Mouse (Mus musculus) limb, embryonic 13.5 days (tissue): ENCODE measurements around the gene Ripply3. TPM values are rescaled to one million over a fixed set of nuclear protein-coding genes. Genes with fewer than 3 reads are reported as not detected.
A peak's percentile ranks its signal among the peaks of the same experiment; 100 is the strongest.

Experiments used
- ATAC-seq: fragments of 200-750 bp; cut with Nextera tagmentation; 2 replicates; pipeline ENCODE4 v1.8.0; 2017; ENCODE audit warnings: low read depth, moderate number of reproducible peaks, moderate TSS enrichment; ENCODE audit not compliant: low FRiP score
- H3K27ac ChIP-seq: fragments of 300-500 bp; sonication (generic); 2 replicates; pipeline ENCODE4 v1.5.1; 2015; ENCODE audit warnings: inconsistent platforms, mild to moderate bottlenecking, moderate library complexity
- H3K27me3 ChIP-seq: fragments of 300-500 bp; sonication (generic); 2 replicates; pipeline ENCODE4 v1.6.1; 2015; ENCODE audit warnings: mild to moderate bottlenecking, inconsistent platforms
- H3K36me3 ChIP-seq: fragments of 300-500 bp; sonication (generic); 2 replicates; pipeline ENCODE4 v1.6.1; 2015; ENCODE audit warnings: inconsistent platforms, mild to moderate bottlenecking, moderate library complexity
- H3K4me1 ChIP-seq: fragments of 300-500 bp; sonication (generic); 2 replicates; pipeline ENCODE4 v1.6.1; 2015; ENCODE audit warnings: inconsistent platforms
- H3K4me2 ChIP-seq: fragments of 300-500 bp; sonication (generic); replicated peaks from 2 replicates; pipeline ENCODE4 v1.6.1; 2015; ENCODE audit warnings: inconsistent platforms, mild to moderate bottlenecking, moderate library complexity
- H3K4me3 ChIP-seq: fragments of 300-500 bp; sonication (generic); 2 replicates; pipeline ENCODE4 v1.5.1; 2015; ENCODE audit warnings: moderate library complexity, mild to moderate bottlenecking, inconsistent platforms
- H3K9ac ChIP-seq: fragments of 300-500 bp; sonication (generic); 2 replicates; pipeline ENCODE4 v1.6.1; 2015; ENCODE audit warnings: mild to moderate bottlenecking, inconsistent platforms
- H3K9me3 ChIP-seq: fragments of 300-500 bp; sonication (generic); 2 replicates; pipeline ENCODE4 v1.6.1; 2016; ENCODE audit warnings: inconsistent platforms
- WGBS: fragments of 180-500 bp; shearing (Covaris S2); methylation state at CpG from one replicate; pipeline ENCODE4 v1.1.7; 2015; 5-methylcytosine and 5-hydroxymethylcytosine counted together
- polyA plus RNA-seq: library from polyadenylated mRNA; unstranded; fragments of >200 nt; fragmentation: Nextera tagmentation; extraction: Ambion mirVana; gene quantifications from 2 replicates; pipeline ENCODE4 v1.2.1, GENCODE M21; 2015

Ripply3 gene
- polyA plus RNA-seq, 1 experiment from 2014 or later = 3.1 TPM

DNA sequence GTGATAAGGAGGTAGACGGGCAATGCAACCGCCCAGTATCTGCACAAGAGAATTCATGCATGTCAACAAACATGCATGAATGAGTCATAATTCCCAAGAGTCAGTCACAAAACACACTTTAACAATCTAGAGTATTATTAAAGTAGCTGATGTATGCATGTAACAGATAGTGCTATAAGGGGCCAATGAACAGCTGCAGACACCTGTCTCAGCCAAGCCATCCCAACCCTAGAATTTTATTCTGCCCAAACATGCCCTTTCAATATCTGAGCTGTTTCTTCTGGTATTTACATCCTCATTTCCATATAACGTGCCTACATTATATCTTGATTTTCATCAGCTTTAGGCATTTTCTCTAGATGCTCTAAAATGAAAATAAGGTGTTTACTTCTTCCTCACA is 37.2 kb downstream of the Ripply3 start:
- Histone ChIP-seq H3K4me1 (peaks cover 12% of the 10 kb centered on the region), H3K9me3 (no peaks in the 10 kb centered on the region), H3K36me3 (peaks cover 5% of the 10 kb centered on the region), H3K27ac (no peak overlapping the region), H3K4me3 (no peak overlapping the region), H3K4me2 (no peak overlapping the region), H3K27me3 (no peaks in the 10 kb centered on the region), H3K9ac (no peak overlapping the region)
- ATAC-seq = no peak
- WGBS = 92% methylated on average over 3 of the region's 3 CpGs

GRCm38 (mm10) chr16:94369596-94370172 is 41.5 kb downstream of the Ripply3 start:
- no peak for ATAC-seq
- Histone ChIP-seq H3K27ac (peak overlapping the region; percentile 98), H3K36me3 (peaks cover 4% of the 10 kb centered on the region), H3K9ac (peak overlapping the region; percentile 93), H3K4me2 (peak overlapping the region; percentile 76), H3K9me3 (no peaks in the 10 kb centered on the region), H3K4me1 (peaks cover 25% of the 10 kb centered on the region), H3K4me3 (peak overlapping the region; percentile 88), H3K27me3 (no peaks in the 10 kb centered on the region)
- WGBS = 9% methylated on average over 6 of the region's 6 CpGs

- Histone ChIP-seq H3K27me3 (no peaks in the 10 kb centered on the region), H3K9me3 (no peaks in the 10 kb centered on the region), H3K4me1 (peaks cover 29% of the 10 kb centered on the region), H3K9ac (peak within 1 kb of the TSS; percentile 93), H3K4me3 (peak within 1 kb of the TSS; percentile 88), H3K27ac (peak within 1 kb of the TSS; percentile 98), H3K4me2 (peak within 1 kb of the TSS; percentile 76), H3K36me3 (no peaks in the 10 kb centered on the region)
- ATAC-seq = peak; percentile 85
- under 1% methylated on average over 75 of the region's 79 CpGs for WGBS
These were observed 42.1 kb downstream of the Ripply3 start, which contains the start of gene Ttc3 for GRCm38 (mm10) chr16:94370173-94370914. TSS of gene Ttc3 (plus strand) at chr16:94370618.

GRCm38 (mm10) chr16:94370915-94371300 is 42.7 kb downstream of the Ripply3 start:
- peak; percentile 70 for ATAC-seq
- peak overlapping the region; percentile 88 for H3K4me3 ChIP-seq

DNA sequence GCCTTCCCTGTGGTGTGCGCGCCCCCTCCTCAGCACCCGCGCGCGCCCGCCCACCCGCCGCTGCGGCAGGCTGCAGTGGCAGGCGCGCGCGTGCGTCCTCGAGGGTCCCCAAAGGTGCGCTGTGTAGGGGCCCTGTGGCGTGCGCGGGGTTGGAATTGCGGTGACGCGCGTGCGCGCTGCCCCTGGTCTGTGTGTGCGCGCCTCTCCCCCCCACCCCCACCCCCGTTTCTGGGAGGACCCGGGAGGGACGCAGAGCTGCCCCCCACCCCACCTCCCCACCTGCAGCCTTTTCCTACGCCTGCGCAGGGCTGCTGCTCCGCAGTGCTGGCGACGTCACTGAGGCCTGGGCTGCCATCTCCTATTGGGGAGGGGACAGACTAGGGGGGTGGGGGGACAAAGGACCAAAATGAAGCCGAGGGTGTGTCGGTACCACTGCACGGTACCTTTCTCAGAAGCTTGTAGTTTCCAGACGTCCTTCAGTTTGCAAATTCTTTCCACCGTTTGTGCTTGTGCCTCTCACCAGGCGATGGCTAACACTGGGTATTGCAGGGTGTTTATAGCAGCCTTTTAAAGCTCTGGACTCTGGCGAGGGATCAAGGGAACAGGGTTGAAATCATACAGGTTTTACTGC is 43.2 kb downstream of the Ripply3 start, which contains the start of gene Pigp:
Gene Pigp (minus strand): TSS at position 542 of the 631 bp plus-strand sequence.
- H3K9me3 ChIP-seq = no peaks in the 10 kb centered on the region
- H3K27me3 ChIP-seq = no peaks in the 10 kb centered on the region
- H3K36me3 ChIP-seq = no peaks in the 10 kb centered on the region
- H3K27ac ChIP-seq = peak within 1 kb of the TSS; percentile 98
- peak; percentile 87 for ATAC-seq
- peak within 1 kb of the TSS; percentile 76 for H3K4me2 ChIP-seq
- H3K4me1 ChIP-seq = peaks cover 29% of the 10 kb centered on the region
- H3K9ac ChIP-seq = peak within 1 kb of the TSS; percentile 93
- peak within 1 kb of the TSS; percentile 88 for H3K4me3 ChIP-seq
- under 1% methylated on average over 38 of the region's 43 CpGs for WGBS

More at GRCm38 (mm10) chr16:94370915-94371300, 42.7 kb downstream of the Ripply3 start:
- Histone ChIP-seq H3K36me3 (no peaks in the 10 kb centered on the region), H3K4me2 (peak overlapping the region; percentile 76), H3K9ac (peak overlapping the region; percentile 93), H3K9me3 (no peaks in the 10 kb centered on the region), H3K4me1 (peaks cover 29% of the 10 kb centered on the region), H3K27me3 (no peaks in the 10 kb centered on the region), H3K27ac (peak overlapping the region; percentile 98)
- WGBS = under 1% methylated on average over 42 of the region's 43 CpGs

- H3K4me2 ChIP-seq = no peak overlapping the region
- no peak for ATAC-seq
- H3K9me3 ChIP-seq = no peaks in the 10 kb centered on the region
- 76% methylated on average over 1 of the region's 1 CpGs for WGBS
- peaks cover 22% of the 10 kb centered on the region for H3K4me1 ChIP-seq
- H3K4me3 ChIP-seq = no peak overlapping the region
- no peak overlapping the region for H3K27ac ChIP-seq
- H3K36me3 ChIP-seq = no peaks in the 10 kb centered on the region
- H3K9ac ChIP-seq = no peak overlapping the region
- H3K27me3 ChIP-seq = no peaks in the 10 kb centered on the region
These were observed 51.2 kb downstream of the Ripply3 start for GRCm38 (mm10) chr16:94379386-94379785.

DNA sequence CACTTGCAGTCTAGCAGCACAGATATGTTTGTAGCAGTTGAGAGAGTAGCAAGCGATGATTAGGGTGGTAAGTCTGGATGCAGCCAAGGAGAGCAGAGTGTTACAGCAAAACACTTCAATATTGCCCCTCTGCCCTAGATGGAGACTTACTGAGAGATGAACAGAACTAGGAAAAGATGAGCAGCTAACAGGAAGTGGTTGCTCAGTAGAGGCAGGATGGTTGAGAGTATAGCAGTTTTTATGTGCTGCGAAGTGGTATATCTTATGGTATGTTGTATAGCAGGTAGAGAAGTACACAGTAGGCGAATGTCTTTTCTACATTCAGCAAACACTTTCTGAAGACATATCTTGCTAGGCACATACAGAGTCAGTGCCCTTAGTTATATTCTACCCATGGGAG is 55.1 kb downstream of the Ripply3 start:
- Histone ChIP-seq H3K9ac (no peak overlapping the region), H3K4me3 (no peak overlapping the region), H3K36me3 (peaks cover 6% of the 10 kb centered on the region; the same call in 1 of the 2 replicates), H3K27me3 (no peaks in the 10 kb centered on the region), H3K4me2 (no peak overlapping the region), H3K9me3 (no peaks in the 10 kb centered on the region), H3K4me1 (peaks cover 12% of the 10 kb centered on the region), H3K27ac (no peak overlapping the region)
- no peak for ATAC-seq
- WGBS = 93% methylated on average over 3 of the region's 3 CpGs

Other genes with a start within 250 kb of the Ripply3 start
- gene Sim2, start 243.5 kb upstream of the Ripply3 start, polyA plus RNA-seq = 1.4 and 2.2 TPM in 2 replicates
- 8.8 and 9.8 TPM in 2 replicates for gene Hlcs, start 14.8 kb upstream of the Ripply3 start, polyA plus RNA-seq
- gene Ttc3, start 42.2 kb downstream of the Ripply3 start, polyA plus RNA-seq = 324 and 332 TPM in 2 replicates
- gene Pigp, start 43.4 kb downstream of the Ripply3 start, polyA plus RNA-seq = 105 and 110 TPM in 2 replicates
- 55.2 and 60.2 TPM in 2 replicates for gene Vps26c, start 198.4 kb downstream of the Ripply3 start, polyA plus RNA-seq
- 10.3 and 11.5 TPM in 2 replicates for gene Dyrk1a, start 241.6 kb downstream of the Ripply3 start, polyA plus RNA-seq